Mouse (Mus musculus) gastrocnemius, postnatal 36 days (tissue): ENCODE results near the gene Cdh10. TPM values are rescaled to one million over a fixed set of nuclear protein-coding genes. Genes with fewer than 3 reads are reported as not detected.

Experiments
- DNase-seq, 2 experiments: peaks; one replicate each; pipeline ENCODE4 v3.0.0; 2022
- intact Hi-C: fragments of 180-260 bp; cut with DNase I; formaldehyde crosslinking; loops from one replicate; pipeline ENCODE4 v1.15.1; 2025
- total RNA-seq, 2 experiments: library from RNA; stranded (reverse); gene quantifications; 2 replicates each; pipeline ENCODE4 v1.2.3; 2021

Gene Cdh10
- total RNA-seq, 2 experiments from 2014 or later, result not detected

- intact Hi-C loops, result no loop called here
- no peak for DNase-seq
Measured at GRCm38 (mm10) chr15:18926964-18927363, 108.2 kb downstream of the Cdh10 start.

- no peak for DNase-seq
Measured at GRCm38 (mm10) chr15:18952266-18952665, 133.5 kb downstream of the Cdh10 start.

GRCm38 (mm10) chr15:18975041-18975440 is 156.3 kb downstream of the Cdh10 start:
- DNase-seq, result no peak
- intact Hi-C loops, result no loop called here

More at GRCm38 (mm10) chr15:18952266-18952665, 133.5 kb downstream of the Cdh10 start:
- intact Hi-C loops, result no loop called here

- intact Hi-C loops, result no loop called here
- no peak for DNase-seq
Measured at GRCm38 (mm10) chr15:18984891-18985290, 166.1 kb downstream of the Cdh10 start.

GRCm38 (mm10) chr15:18987671-18988070 is 168.9 kb downstream of the Cdh10 start:
- intact Hi-C loops, result no loop called here
- DNase-seq, result no peak

GRCm38 (mm10) chr15:18993512-18993911 is 174.8 kb downstream of the Cdh10 start:
- DNase-seq, result no peak
- intact Hi-C loops, result no loop called here

GRCm38 (mm10) chr15:18994294-18994693 is 175.5 kb downstream of the Cdh10 start:
- intact Hi-C loops, result no loop called here
- no peak for DNase-seq

GRCm38 (mm10) chr15:19010829-19011228 is 192.1 kb downstream of the Cdh10 start:
- intact Hi-C loops, result no loop called here
- no peak for DNase-seq

GRCm38 (mm10) chr15:19032983-19033382 is 214.2 kb downstream of the Cdh10 start:
- intact Hi-C loops, result no loop called here
- no peak for DNase-seq

- intact Hi-C loops, result no loop called here
- no peak for DNase-seq
Measured at GRCm38 (mm10) chr15:19040077-19040476, 221.3 kb downstream of the Cdh10 start.
